Mouse (Mus musculus): ENCODE data around the gene Ltc4s. TPM values are rescaled to one million over a fixed set of nuclear protein-coding genes. Genes with fewer than 3 reads are reported as not detected.

Ltc4s gene
- polyA plus RNA-seq (2012; fragmentation: generic; extraction: Trizol), result 1.3 TPM
- long read RNA-seq, experiment 1, transcript Ltc4s-202 (5 exons, 649 nt), result major isoform, 8 of 8 reads
- long read RNA-seq, experiment 1, partial matches to known transcripts, result 0 of 8 reads
- long read RNA-seq, experiment 1, other reads (novel, unspliced or antisense), result 0 of 8 reads
- long read RNA-seq, experiment 2, partial matches to known transcripts, result 0 of 1 reads
- long read RNA-seq, experiment 2, other reads (novel, unspliced or antisense), result 0 of 1 reads

DNA sequence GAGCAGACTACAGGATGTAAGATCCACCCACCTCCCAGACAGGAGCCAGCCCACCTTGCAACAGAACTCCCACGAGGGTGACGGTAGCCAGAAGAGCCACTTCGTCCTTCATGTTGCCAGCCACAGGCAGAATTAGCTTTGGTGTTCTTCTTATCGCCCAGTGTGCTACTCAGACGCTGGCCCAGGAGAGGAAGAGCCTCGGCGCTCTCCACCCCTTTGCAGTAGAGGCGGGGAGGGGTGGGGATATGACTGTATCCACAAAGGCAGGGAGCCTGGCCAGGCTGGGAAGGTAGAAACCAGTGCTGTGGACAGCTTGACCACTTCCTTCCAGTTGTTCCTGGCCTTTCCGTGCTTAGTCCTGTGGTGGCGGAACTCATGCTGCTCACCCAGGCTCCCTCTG lies at the start of gene Ltc4s:
Gene Ltc4s, minus strand, starts transcription at position 293 of the 400 bp plus-strand sequence.
- Histone ChIP-seq H3K27me3 (ENCODE audit: control insufficient read depth, insufficient read depth, insufficient read length) (no peaks in the 10 kb centered on the region), H3K4me3 (ENCODE audit: insufficient read depth, poor library complexity, severe bottlenecking) (no peak within 1 kb of the TSS), H3K79me3 (ENCODE audit: low read depth) (no peaks in the 10 kb centered on the region), H3K79me2 (ENCODE audit: control insufficient read depth, insufficient read depth) (no peaks in the 10 kb centered on the region), H3K36me3 (ENCODE audit: control insufficient read depth, insufficient read depth) (peaks cover 31% of the 10 kb centered on the region), H3ac (ENCODE audit: control insufficient read depth, insufficient read length, low read depth) (no peak within 1 kb of the TSS)
- TF ChIP-seq FOSL1 (IDR thresholded peaks at IDR 0.05; ENCODE audit: insufficient read depth, low read length, poor library complexity, severe bottlenecking) (no peak), MYOD1 (IDR thresholded peaks at IDR 0.05; ENCODE audit: control insufficient read depth, insufficient read length, low read depth) (no peak), MYOG (IDR thresholded peaks at IDR 0.05; ENCODE audit: control insufficient read depth, extremely low read depth, insufficient read length) (no peak), CEBPB (IDR thresholded peaks at IDR 0.05; ENCODE audit: low read depth) (no peak), MAX (IDR thresholded peaks at IDR 0.05) (no peak), CTCF (IDR thresholded peaks at IDR 0.05; ENCODE audit: control insufficient read depth, insufficient read depth, insufficient read length) (no peak), USF1 (IDR thresholded peaks at IDR 0.05; ENCODE audit: low read depth) (no peak)

DNA sequence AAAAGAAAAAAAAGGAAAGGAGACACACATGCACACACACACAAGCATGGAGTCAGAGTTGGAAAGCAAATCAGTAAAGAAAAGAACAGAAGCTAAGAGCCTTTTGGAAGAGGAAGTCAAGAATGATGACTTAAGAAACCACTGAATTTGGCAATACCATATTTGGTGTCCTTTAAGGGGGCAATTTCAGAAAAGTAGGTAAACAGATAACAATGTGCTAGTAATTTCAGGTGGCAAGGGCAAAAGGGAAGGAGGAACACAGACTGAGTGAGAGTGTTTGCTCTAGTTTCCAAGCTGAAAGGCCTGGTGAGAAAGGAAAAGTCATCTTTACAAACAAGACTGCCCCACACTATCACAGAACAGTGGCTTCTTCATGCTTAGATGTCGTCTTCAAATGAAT lies 48.0 kb upstream of the Ltc4s start:
- peaks cover 57% of the 10 kb centered on the region for H3K36me3 ChIP-seq (ENCODE audit: control insufficient read depth, insufficient read depth)
- peaks cover 86% of the 10 kb centered on the region for H3K79me3 ChIP-seq (ENCODE audit: low read depth)
- TF ChIP-seq MAX (IDR thresholded peaks at IDR 0.05), result no peak
- TF ChIP-seq FOSL1 (IDR thresholded peaks at IDR 0.05; ENCODE audit: insufficient read depth, low read length, poor library complexity, severe bottlenecking), result no peak
- TF ChIP-seq CEBPB (IDR thresholded peaks at IDR 0.05; ENCODE audit: low read depth), result no peak
- TF ChIP-seq MYOG (IDR thresholded peaks at IDR 0.05; ENCODE audit: control insufficient read depth, extremely low read depth, insufficient read length), result no peak
- TF ChIP-seq MYOD1 (IDR thresholded peaks at IDR 0.05; ENCODE audit: control insufficient read depth, insufficient read length, low read depth), result no peak
- H3ac ChIP-seq (ENCODE audit: control insufficient read depth, insufficient read length, low read depth), result no peak overlapping the region
- no peaks in the 10 kb centered on the region for H3K27me3 ChIP-seq (ENCODE audit: control insufficient read depth, insufficient read depth, insufficient read length)
- no peak overlapping the region for H3K4me3 ChIP-seq (ENCODE audit: insufficient read depth, poor library complexity, severe bottlenecking)
- peaks cover 97% of the 10 kb centered on the region for H3K79me2 ChIP-seq (ENCODE audit: control insufficient read depth, insufficient read depth)

DNA sequence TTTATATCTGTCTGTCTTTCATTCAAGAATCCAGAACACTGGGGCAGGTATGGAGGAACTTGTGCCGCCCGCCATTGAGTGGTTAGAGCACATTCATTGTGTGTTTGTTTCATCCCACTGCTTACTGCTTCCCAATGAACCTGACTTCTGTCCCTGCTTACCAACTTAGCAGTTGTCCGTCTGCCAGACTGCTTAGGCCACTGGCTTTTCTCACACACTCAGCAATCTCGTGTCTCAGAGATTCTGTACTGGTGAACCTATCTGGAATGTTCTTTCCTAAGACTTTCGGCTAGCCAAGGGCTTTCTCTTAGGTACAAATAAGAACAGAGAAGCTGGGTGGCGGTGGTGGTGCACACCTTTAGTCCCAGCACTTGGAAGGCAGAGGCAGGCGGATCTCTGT lies 47.3 kb upstream of the Ltc4s start:
- Histone ChIP-seq H3K27me3 (ENCODE audit: control insufficient read depth, insufficient read depth, insufficient read length) (no peaks in the 10 kb centered on the region), H3K4me3 (ENCODE audit: insufficient read depth, poor library complexity, severe bottlenecking) (no peak overlapping the region), H3K79me2 (ENCODE audit: control insufficient read depth, insufficient read depth) (peaks cover 97% of the 10 kb centered on the region), H3K79me3 (ENCODE audit: low read depth) (peaks cover 82% of the 10 kb centered on the region), H3K36me3 (ENCODE audit: control insufficient read depth, insufficient read depth) (peaks cover 61% of the 10 kb centered on the region), H3ac (ENCODE audit: control insufficient read depth, insufficient read length, low read depth) (no peak overlapping the region)
- TF ChIP-seq MAX (IDR thresholded peaks at IDR 0.05) (no peak), USF1 (IDR thresholded peaks at IDR 0.05; ENCODE audit: low read depth) (no peak), CTCF (IDR thresholded peaks at IDR 0.05; ENCODE audit: control insufficient read depth, insufficient read depth, insufficient read length) (no peak), CEBPB (IDR thresholded peaks at IDR 0.05; ENCODE audit: low read depth) (no peak), MYOG (IDR thresholded peaks at IDR 0.05; ENCODE audit: control insufficient read depth, extremely low read depth, insufficient read length) (no peak), FOSL1 (IDR thresholded peaks at IDR 0.05; ENCODE audit: insufficient read depth, low read length, poor library complexity, severe bottlenecking) (no peak), MYOD1 (IDR thresholded peaks at IDR 0.05; ENCODE audit: control insufficient read depth, insufficient read length, low read depth) (no peak)

DNA sequence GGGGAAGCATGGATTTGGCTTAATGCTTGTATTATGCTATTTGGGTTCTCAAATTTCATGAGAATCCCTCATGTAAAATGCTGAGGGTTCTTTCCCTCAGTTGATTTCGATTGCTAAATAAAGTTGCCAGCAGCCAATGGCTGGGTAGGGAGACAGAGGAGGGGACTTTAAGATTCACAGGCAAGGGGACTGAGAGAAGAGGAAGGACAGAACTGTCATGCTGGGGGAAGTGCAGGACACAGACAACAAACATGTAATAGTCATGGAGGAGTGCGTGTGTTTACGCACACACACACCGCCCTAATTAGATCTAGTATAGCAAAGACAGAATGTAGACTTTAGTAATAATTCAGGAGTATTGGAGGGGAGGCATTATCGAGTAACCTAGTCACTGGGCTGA lies 46.8 kb upstream of the Ltc4s start:
- H3K27me3 ChIP-seq (ENCODE audit: control insufficient read depth, insufficient read depth, insufficient read length), result no peaks in the 10 kb centered on the region
- H3K4me3 ChIP-seq (ENCODE audit: insufficient read depth, poor library complexity, severe bottlenecking), result no peak overlapping the region
- H3K36me3 ChIP-seq (ENCODE audit: control insufficient read depth, insufficient read depth), result peaks cover 66% of the 10 kb centered on the region
- peaks cover 97% of the 10 kb centered on the region for H3K79me2 ChIP-seq (ENCODE audit: control insufficient read depth, insufficient read depth)
- no peak overlapping the region for H3ac ChIP-seq (ENCODE audit: control insufficient read depth, insufficient read length, low read depth)
- no peak for TF ChIP-seq CEBPB (IDR thresholded peaks at IDR 0.05; ENCODE audit: low read depth)
- TF ChIP-seq FOSL1 (IDR thresholded peaks at IDR 0.05; ENCODE audit: insufficient read depth, low read length, poor library complexity, severe bottlenecking), result no peak
- TF ChIP-seq MYOG (IDR thresholded peaks at IDR 0.05; ENCODE audit: control insufficient read depth, extremely low read depth, insufficient read length), result no peak
- no peak for TF ChIP-seq CTCF (IDR thresholded peaks at IDR 0.05; ENCODE audit: control insufficient read depth, insufficient read depth, insufficient read length)
- TF ChIP-seq MYOD1 (IDR thresholded peaks at IDR 0.05; ENCODE audit: control insufficient read depth, insufficient read length, low read depth), result no peak
- no peak for TF ChIP-seq USF1 (IDR thresholded peaks at IDR 0.05; ENCODE audit: low read depth)
- no peak for TF ChIP-seq MAX (IDR thresholded peaks at IDR 0.05)
- H3K79me3 ChIP-seq (ENCODE audit: low read depth), result peaks cover 81% of the 10 kb centered on the region

DNA sequence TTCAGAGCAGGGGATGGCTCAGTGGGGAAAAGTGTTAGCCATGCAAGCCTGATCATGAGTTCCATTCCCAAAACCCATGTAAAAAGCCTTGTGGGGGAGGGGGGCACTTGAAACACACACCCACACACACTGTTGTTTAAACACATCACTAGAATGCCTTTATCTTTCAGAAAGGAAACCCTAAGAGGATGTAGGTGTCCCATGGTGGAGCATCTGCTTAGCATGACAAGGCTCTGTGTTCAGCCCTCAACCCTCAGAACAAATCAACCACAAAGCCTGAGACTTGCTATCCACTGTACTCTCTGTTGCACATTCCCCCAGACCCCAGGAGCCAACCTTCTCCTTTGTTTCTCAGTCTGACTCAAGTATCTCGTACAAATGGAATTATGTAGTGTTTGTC lies 41.6 kb upstream of the Ltc4s start:
- Histone ChIP-seq H3ac (ENCODE audit: control insufficient read depth, insufficient read length, low read depth) (no peak overlapping the region), H3K79me3 (ENCODE audit: low read depth) (peaks cover 65% of the 10 kb centered on the region), H3K79me2 (ENCODE audit: control insufficient read depth, insufficient read depth) (peaks cover 97% of the 10 kb centered on the region), H3K27me3 (ENCODE audit: control insufficient read depth, insufficient read depth, insufficient read length) (no peaks in the 10 kb centered on the region), H3K4me3 (ENCODE audit: insufficient read depth, poor library complexity, severe bottlenecking) (no peak overlapping the region), H3K36me3 (ENCODE audit: control insufficient read depth, insufficient read depth) (peaks cover 29% of the 10 kb centered on the region)
- no peak for TF ChIP-seq FOSL1 (IDR thresholded peaks at IDR 0.05; ENCODE audit: insufficient read depth, low read length, poor library complexity, severe bottlenecking)
- no peak for TF ChIP-seq MYOG (IDR thresholded peaks at IDR 0.05; ENCODE audit: control insufficient read depth, extremely low read depth, insufficient read length)
- TF ChIP-seq USF1 (IDR thresholded peaks at IDR 0.05; ENCODE audit: low read depth), result no peak
- TF ChIP-seq MYOD1 (IDR thresholded peaks at IDR 0.05; ENCODE audit: control insufficient read depth, insufficient read length, low read depth), result no peak

DNA sequence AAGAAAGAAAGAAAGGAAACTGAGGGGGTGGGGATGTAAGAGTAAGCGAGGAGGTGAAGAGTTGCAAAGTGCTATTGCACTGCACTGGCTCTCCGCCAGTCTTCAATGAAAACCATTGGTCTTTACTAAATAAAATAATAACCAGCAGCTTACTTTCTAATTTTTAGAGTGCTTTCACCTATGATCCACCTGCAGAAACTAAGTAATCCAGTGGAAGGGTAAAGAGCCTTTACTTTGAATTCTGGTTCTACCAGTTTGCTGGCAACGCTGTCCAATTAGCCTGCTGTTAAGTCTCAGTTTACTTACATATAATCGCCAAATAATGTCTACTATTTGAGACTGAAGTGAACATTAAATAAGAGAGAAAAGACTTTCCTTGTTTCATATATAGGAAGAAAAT lies 40.6 kb upstream of the Ltc4s start:
- H3K36me3 ChIP-seq (ENCODE audit: control insufficient read depth, insufficient read depth), result peaks cover 23% of the 10 kb centered on the region

More for the DNA sequence above, 40.6 kb upstream of the Ltc4s start:
- Histone ChIP-seq H3ac (ENCODE audit: control insufficient read depth, insufficient read length, low read depth) (no peak overlapping the region), H3K4me3 (ENCODE audit: insufficient read depth, poor library complexity, severe bottlenecking) (no peak overlapping the region), H3K79me2 (ENCODE audit: control insufficient read depth, insufficient read depth) (peaks cover 97% of the 10 kb centered on the region), H3K27me3 (ENCODE audit: control insufficient read depth, insufficient read depth, insufficient read length) (no peaks in the 10 kb centered on the region), H3K79me3 (ENCODE audit: low read depth) (peaks cover 69% of the 10 kb centered on the region)
- TF ChIP-seq MYOD1 (IDR thresholded peaks at IDR 0.05; ENCODE audit: control insufficient read depth, insufficient read length, low read depth) (no peak), FOSL1 (IDR thresholded peaks at IDR 0.05; ENCODE audit: insufficient read depth, low read length, poor library complexity, severe bottlenecking) (no peak), CEBPB (IDR thresholded peaks at IDR 0.05; ENCODE audit: low read depth) (no peak), MAX (IDR thresholded peaks at IDR 0.05) (no peak), CTCF (IDR thresholded peaks at IDR 0.05; ENCODE audit: control insufficient read depth, insufficient read depth, insufficient read length) (no peak), MYOG (IDR thresholded peaks at IDR 0.05; ENCODE audit: control insufficient read depth, extremely low read depth, insufficient read length) (no peak), USF1 (IDR thresholded peaks at IDR 0.05; ENCODE audit: low read depth) (no peak)

All from C2C12 (cell line).